Mouse (Mus musculus) bone marrow macrophage, adult 2 months (primary cell): ENCODE data around the gene Ccdc186.

ENCODE experiments used
- CTCF ChIP-seq: IDR thresholded peaks from 2 replicates; pipeline ENCODE4 v1.5.1; 2012; ENCODE audit warnings: low read depth, mild to moderate bottlenecking, low read length, moderate library complexity
- POLR2A ChIP-seq: IDR thresholded peaks from 2 replicates; pipeline ENCODE4 v1.6.1; 2012; ENCODE audit warnings: mild to moderate bottlenecking, low read depth, low read length, borderline replicate concordance

DNA sequence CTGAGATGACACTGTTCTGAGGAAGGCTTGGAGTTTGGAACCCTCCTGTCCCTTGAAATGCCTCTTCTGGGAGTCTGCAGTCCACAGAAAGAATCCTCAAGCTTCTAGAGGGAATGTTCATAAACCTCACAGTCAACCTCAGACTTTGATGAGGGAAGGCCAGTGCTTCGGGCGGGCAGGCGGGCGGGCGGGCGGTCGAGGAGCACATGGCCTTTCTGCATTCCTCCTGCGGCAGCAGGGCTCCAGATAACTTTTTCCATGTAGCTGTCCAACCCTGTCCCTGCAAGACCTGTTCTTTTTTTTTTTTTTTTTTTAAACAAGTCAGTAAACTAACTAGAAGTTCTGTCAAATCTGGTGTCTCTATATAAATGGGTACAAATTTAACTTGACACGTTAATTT lies 75.4 kb downstream of the Ccdc186 start:
- TF ChIP-seq CTCF (no peak), POLR2A (no peak)
